Mouse (Mus musculus): ENCODE data around the gene Nubpl. TPM values are rescaled to one million over a fixed set of nuclear protein-coding genes. Genes with fewer than 3 reads are reported as not detected.

Nubpl gene
- polyA plus RNA-seq, 1 experiment from 2014 or later, result 17.8 TPM

DNA sequence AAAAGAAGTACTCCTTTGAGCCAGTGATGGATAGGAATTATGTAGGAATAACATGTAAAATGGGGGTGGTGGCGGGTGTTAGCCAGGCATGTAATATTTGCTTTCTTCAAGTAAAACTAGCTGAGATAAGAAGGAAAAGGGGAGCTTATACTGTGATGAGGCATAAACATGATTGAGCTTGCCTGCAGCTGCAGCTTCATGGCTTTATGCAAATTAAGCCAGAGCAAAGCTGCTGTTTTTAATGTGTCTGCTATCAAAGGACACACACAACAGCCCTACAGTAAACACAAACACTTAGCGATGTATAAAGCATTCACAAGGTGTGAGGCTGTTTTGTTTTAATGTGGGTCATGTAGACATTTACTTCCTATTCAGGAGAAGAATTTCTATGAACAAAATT is 196.4 kb downstream of the Nubpl start:
- Histone ChIP-seq H3K27me3 (ENCODE audit: control insufficient read depth, insufficient read depth, low read length) (no peaks in the 10 kb centered on the region), H3K4me2 (ENCODE audit: low read depth, severe bottlenecking) (no peak overlapping the region), H3K4me1 (ENCODE audit: control insufficient read depth, insufficient read depth, low read length) (peaks cover 6% of the 10 kb centered on the region; the same call in 1 of the 2 replicates), H3K27ac (replicated peaks; ENCODE audit: low read depth, low read length) (no peak overlapping the region), H3K9me3 (ENCODE audit: control insufficient read depth, low read length) (no peaks in the 10 kb centered on the region), H3K4me3 (ENCODE audit: low read depth, low read length) (no peak overlapping the region), H3K36me3 (ENCODE audit: control insufficient read depth, insufficient read depth, low read length) (no peaks in the 10 kb centered on the region), H3K9ac (ENCODE audit: low read length) (no peak overlapping the region)
- no peak for DNase-seq (ENCODE audit: low spot score)
- WGBS, result 84% methylated on average over 2 of the region's 2 CpGs
- ATAC-seq (ENCODE audit: insufficient number of reproducible peaks, low FRiP score, low TSS enrichment, low read depth), result no peak

DNA sequence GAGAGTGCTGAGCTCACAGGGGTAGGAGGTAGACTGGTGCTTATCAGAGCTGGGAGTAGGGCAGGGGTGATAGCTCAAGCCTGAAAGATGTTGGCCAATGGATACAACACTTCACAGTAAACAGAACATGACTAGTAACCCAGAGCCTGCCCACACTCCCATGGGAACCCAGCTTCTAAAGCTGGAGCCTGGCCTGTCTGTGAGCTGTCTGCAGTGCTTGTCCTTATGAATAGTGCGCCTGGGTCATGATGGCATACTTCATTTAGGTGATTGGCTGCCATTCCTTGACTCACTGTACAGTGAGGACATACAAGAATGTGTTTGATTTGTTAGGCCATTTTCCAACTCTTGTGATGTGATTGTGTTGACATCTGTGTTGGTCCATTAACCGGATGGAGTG is 200.5 kb downstream of the Nubpl start:
- ATAC-seq (ENCODE audit: insufficient number of reproducible peaks, low FRiP score, low TSS enrichment, low read depth), result no peak
- Histone ChIP-seq H3K4me3 (ENCODE audit: low read depth, low read length) (no peak overlapping the region), H3K4me1 (ENCODE audit: control insufficient read depth, insufficient read depth, low read length) (no peaks in the 10 kb centered on the region), H3K27me3 (ENCODE audit: control insufficient read depth, insufficient read depth, low read length) (no peaks in the 10 kb centered on the region), H3K9me3 (ENCODE audit: control insufficient read depth, low read length) (no peaks in the 10 kb centered on the region), H3K4me2 (ENCODE audit: low read depth, severe bottlenecking) (no peak overlapping the region), H3K36me3 (ENCODE audit: control insufficient read depth, insufficient read depth, low read length) (no peaks in the 10 kb centered on the region), H3K27ac (replicated peaks; ENCODE audit: low read depth, low read length) (no peak overlapping the region), H3K9ac (ENCODE audit: low read length) (no peak overlapping the region)
- 90% methylated on average over 2 of the region's 2 CpGs for WGBS
- DNase-seq (ENCODE audit: low spot score), result no peak

GRCm38 (mm10) chr12:52298683-52299082 is 201.1 kb downstream of the Nubpl start:
- H3K27me3 ChIP-seq (ENCODE audit: control insufficient read depth, insufficient read depth, low read length), result no peaks in the 10 kb centered on the region
- no peaks in the 10 kb centered on the region for H3K36me3 ChIP-seq (ENCODE audit: control insufficient read depth, insufficient read depth, low read length)
- H3K4me3 ChIP-seq (ENCODE audit: low read depth, low read length), result no peak overlapping the region
- no peak overlapping the region for H3K9ac ChIP-seq (ENCODE audit: low read length)
- DNase-seq (ENCODE audit: low spot score) (no peak), ATAC-seq (ENCODE audit: insufficient number of reproducible peaks, low FRiP score, low TSS enrichment, low read depth) (no peak)
- no peak overlapping the region for H3K27ac ChIP-seq (replicated peaks; ENCODE audit: low read depth, low read length)
- no peak overlapping the region for H3K4me2 ChIP-seq (ENCODE audit: low read depth, severe bottlenecking)
- H3K4me1 ChIP-seq (ENCODE audit: control insufficient read depth, insufficient read depth, low read length), result no peaks in the 10 kb centered on the region
- WGBS, result 86% methylated on average over 1 of the region's 1 CpGs
- H3K9me3 ChIP-seq (ENCODE audit: control insufficient read depth, low read length), result no peaks in the 10 kb centered on the region

GRCm38 (mm10) chr12:52302961-52303360 is 205.4 kb downstream of the Nubpl start:
- H3K27ac ChIP-seq (replicated peaks; ENCODE audit: low read depth, low read length), result no peak overlapping the region
- no peaks in the 10 kb centered on the region for H3K36me3 ChIP-seq (ENCODE audit: control insufficient read depth, insufficient read depth, low read length)
- WGBS, result 84% methylated on average over 2 of the region's 2 CpGs
- DNase-seq (ENCODE audit: low spot score) (no peak), ATAC-seq (ENCODE audit: insufficient number of reproducible peaks, low FRiP score, low TSS enrichment, low read depth) (no peak)
- no peak overlapping the region for H3K4me2 ChIP-seq (ENCODE audit: low read depth, severe bottlenecking)
- no peaks in the 10 kb centered on the region for H3K27me3 ChIP-seq (ENCODE audit: control insufficient read depth, insufficient read depth, low read length)
- H3K9me3 ChIP-seq (ENCODE audit: control insufficient read depth, low read length), result no peaks in the 10 kb centered on the region
- no peak overlapping the region for H3K4me3 ChIP-seq (ENCODE audit: low read depth, low read length)
- no peaks in the 10 kb centered on the region for H3K4me1 ChIP-seq (ENCODE audit: control insufficient read depth, insufficient read depth, low read length)
- H3K9ac ChIP-seq (ENCODE audit: low read length), result no peak overlapping the region

- Histone ChIP-seq H3K4me1 (ENCODE audit: control insufficient read depth, insufficient read depth, low read length) (no peaks in the 10 kb centered on the region), H3K4me3 (ENCODE audit: low read depth, low read length) (no peak overlapping the region), H3K9me3 (ENCODE audit: control insufficient read depth, low read length) (no peaks in the 10 kb centered on the region), H3K9ac (ENCODE audit: low read length) (no peak overlapping the region), H3K27me3 (ENCODE audit: control insufficient read depth, insufficient read depth, low read length) (no peaks in the 10 kb centered on the region), H3K4me2 (ENCODE audit: low read depth, severe bottlenecking) (no peak overlapping the region), H3K27ac (replicated peaks; ENCODE audit: low read depth, low read length) (no peak overlapping the region), H3K36me3 (ENCODE audit: control insufficient read depth, insufficient read depth, low read length) (no peaks in the 10 kb centered on the region)
- ATAC-seq (ENCODE audit: insufficient number of reproducible peaks, low FRiP score, low TSS enrichment, low read depth) (no peak), DNase-seq (ENCODE audit: low spot score) (no peak)
- 94% methylated on average over 7 of the region's 7 CpGs for WGBS
These were observed 208.8 kb downstream of the Nubpl start for GRCm38 (mm10) chr12:52306348-52306747.

- DNase-seq (ENCODE audit: low spot score) (no peak), ATAC-seq (ENCODE audit: insufficient number of reproducible peaks, low FRiP score, low TSS enrichment, low read depth) (no peak)
- Histone ChIP-seq H3K4me1 (ENCODE audit: control insufficient read depth, insufficient read depth, low read length) (no peaks in the 10 kb centered on the region), H3K36me3 (ENCODE audit: control insufficient read depth, insufficient read depth, low read length) (no peaks in the 10 kb centered on the region), H3K9me3 (ENCODE audit: control insufficient read depth, low read length) (no peaks in the 10 kb centered on the region), H3K4me2 (ENCODE audit: low read depth, severe bottlenecking) (no peak overlapping the region), H3K27ac (replicated peaks; ENCODE audit: low read depth, low read length) (no peak overlapping the region), H3K9ac (ENCODE audit: low read length) (no peak overlapping the region), H3K27me3 (ENCODE audit: control insufficient read depth, insufficient read depth, low read length) (no peaks in the 10 kb centered on the region), H3K4me3 (ENCODE audit: low read depth, low read length) (no peak overlapping the region)
- WGBS, result 72% methylated on average over 10 of the region's 10 CpGs
These were observed 209.9 kb downstream of the Nubpl start for GRCm38 (mm10) chr12:52307331-52307982.

GRCm38 (mm10) chr12:52308628-52309027 is 211.1 kb downstream of the Nubpl start:
- H3K27me3 ChIP-seq (ENCODE audit: control insufficient read depth, insufficient read depth, low read length), result no peaks in the 10 kb centered on the region
- H3K9ac ChIP-seq (ENCODE audit: low read length), result no peak overlapping the region
- WGBS, result 88% methylated on average over 7 of the region's 7 CpGs
- no peak overlapping the region for H3K4me2 ChIP-seq (ENCODE audit: low read depth, severe bottlenecking)
- no peak overlapping the region for H3K4me3 ChIP-seq (ENCODE audit: low read depth, low read length)
- H3K9me3 ChIP-seq (ENCODE audit: control insufficient read depth, low read length), result no peaks in the 10 kb centered on the region
- H3K36me3 ChIP-seq (ENCODE audit: control insufficient read depth, insufficient read depth, low read length), result no peaks in the 10 kb centered on the region
- no peak overlapping the region for H3K27ac ChIP-seq (replicated peaks; ENCODE audit: low read depth, low read length)
- DNase-seq (ENCODE audit: low spot score), result no peak
- no peaks in the 10 kb centered on the region for H3K4me1 ChIP-seq (ENCODE audit: control insufficient read depth, insufficient read depth, low read length)
- no peak for ATAC-seq (ENCODE audit: insufficient number of reproducible peaks, low FRiP score, low TSS enrichment, low read depth)

GRCm38 (mm10) chr12:52314818-52315217 is 217.3 kb downstream of the Nubpl start:
- no peak overlapping the region for H3K4me2 ChIP-seq (ENCODE audit: low read depth, severe bottlenecking)
- 87% methylated on average over 3 of the region's 3 CpGs for WGBS

GRCm38 (mm10) chr12:52317635-52318034 is 220.1 kb downstream of the Nubpl start:
- Histone ChIP-seq H3K9ac (ENCODE audit: low read length) (no peak overlapping the region), H3K4me3 (ENCODE audit: low read depth, low read length) (no peak overlapping the region), H3K27me3 (ENCODE audit: control insufficient read depth, insufficient read depth, low read length) (no peaks in the 10 kb centered on the region), H3K4me2 (ENCODE audit: low read depth, severe bottlenecking) (no peak overlapping the region), H3K27ac (replicated peaks; ENCODE audit: low read depth, low read length) (no peak overlapping the region), H3K9me3 (ENCODE audit: control insufficient read depth, low read length) (no peaks in the 10 kb centered on the region), H3K36me3 (ENCODE audit: control insufficient read depth, insufficient read depth, low read length) (no peaks in the 10 kb centered on the region), H3K4me1 (ENCODE audit: control insufficient read depth, insufficient read depth, low read length) (0 out of 2 replicates have a peak, but pooled peaks cover 3% of the 10 kb centered on the region)
- no peak for ATAC-seq (ENCODE audit: insufficient number of reproducible peaks, low FRiP score, low TSS enrichment, low read depth)
- no peak for DNase-seq (ENCODE audit: low spot score)
- 29% methylated on average over 6 of the region's 6 CpGs for WGBS

More at GRCm38 (mm10) chr12:52314818-52315217, 217.3 kb downstream of the Nubpl start:
- ATAC-seq (ENCODE audit: insufficient number of reproducible peaks, low FRiP score, low TSS enrichment, low read depth) (no peak), DNase-seq (ENCODE audit: low spot score) (no peak)
- Histone ChIP-seq H3K27me3 (ENCODE audit: control insufficient read depth, insufficient read depth, low read length) (no peaks in the 10 kb centered on the region), H3K36me3 (ENCODE audit: control insufficient read depth, insufficient read depth, low read length) (no peaks in the 10 kb centered on the region), H3K27ac (replicated peaks; ENCODE audit: low read depth, low read length) (no peak overlapping the region), H3K9me3 (ENCODE audit: control insufficient read depth, low read length) (no peaks in the 10 kb centered on the region), H3K9ac (ENCODE audit: low read length) (no peak overlapping the region), H3K4me1 (ENCODE audit: control insufficient read depth, insufficient read depth, low read length) (0 out of 2 replicates have a peak, but pooled peaks cover 3% of the 10 kb centered on the region), H3K4me3 (ENCODE audit: low read depth, low read length) (no peak overlapping the region)

Data from limb, embryonic 11.5 days (tissue).